Mouse (Mus musculus) intestine, postnatal 0 days (tissue): ENCODE data around the gene Prdm8. TPM values are rescaled to one million over a fixed set of nuclear protein-coding genes. Genes with fewer than 3 reads are reported as not detected.

Experiments
- ATAC-seq: fragments of 200-750 bp; cut with Nextera tagmentation; 2 replicates; pipeline ENCODE4 v1.8.0; 2017; ENCODE audit warnings: mild to moderate bottlenecking, moderate TSS enrichment, moderate library complexity
- H3K27ac ChIP-seq: fragments of 300-500 bp; sonication (generic); 2 replicates; pipeline ENCODE4 v1.5.1; 2014; ENCODE audit warnings: mild to moderate bottlenecking, low read depth, low read length, moderate library complexity
- H3K27me3 ChIP-seq: fragments of 300-500 bp; sonication (generic); replicated peaks from 2 replicates; pipeline ENCODE4 v1.6.1; 2014; ENCODE audit warnings: low read length, mixed read lengths; ENCODE audit not compliant: control insufficient read depth, insufficient read depth
- H3K36me3 ChIP-seq: fragments of 300-500 bp; sonication (generic); 2 replicates; pipeline ENCODE4 v1.6.1; 2014; ENCODE audit warnings: mild to moderate bottlenecking, moderate library complexity; ENCODE audit not compliant: control insufficient read depth, insufficient read depth
- H3K4me1 ChIP-seq: fragments of 300-500 bp; sonication (generic); replicated peaks from 2 replicates; pipeline ENCODE4 v1.6.1; 2014; ENCODE audit warnings: antibody characterized with exemption, low read length, mixed read lengths; ENCODE audit not compliant: control insufficient read depth, insufficient read depth
- H3K4me2 ChIP-seq: fragments of 300-500 bp; sonication (generic); replicated peaks from 2 replicates; pipeline ENCODE4 v1.6.1; 2014; ENCODE audit warnings: low read depth, mild to moderate bottlenecking, moderate library complexity
- H3K4me3 ChIP-seq: fragments of 300-500 bp; sonication (generic); 2 replicates; pipeline ENCODE4 v1.5.1; 2014; ENCODE audit warnings: low read depth, low read length
- H3K9ac ChIP-seq: fragments of 300-500 bp; sonication (generic); 2 replicates; pipeline ENCODE4 v1.6.1; 2014; ENCODE audit warnings: mild to moderate bottlenecking, low read depth, low read length
- H3K9me3 ChIP-seq: fragments of 300-500 bp; sonication (generic); 2 replicates; pipeline ENCODE4 v1.6.1; 2016; ENCODE audit warnings: mixed run types; ENCODE audit not compliant: control insufficient read depth
- CTCF ChIP-seq: sonication (generic); IDR thresholded peaks from 2 replicates; pipeline ENCODE4 v1.5.1; 2016; ENCODE audit warnings: low read depth, mild to moderate bottlenecking, control low read depth, antibody characterized with exemption, moderate library complexity
- WGBS: fragments of 180-500 bp; shearing (Covaris S2); extraction: QIAGEN DNeasy Blood & Tissue Kit; methylation state at CpG from one replicate; pipeline ENCODE4 v1.1.7; 2014; 5-methylcytosine and 5-hydroxymethylcytosine counted together
- polyA plus RNA-seq: library from polyadenylated mRNA; unstranded; fragments of >200 nt; fragmentation: Nextera tagmentation; extraction: Ambion mirVana; gene quantifications from 2 replicates; pipeline ENCODE4 v1.2.1, GENCODE M21; 2015

The Prdm8 gene
- polyA plus RNA-seq, 1 experiment from 2014 or later = 0.05 TPM

DNA sequence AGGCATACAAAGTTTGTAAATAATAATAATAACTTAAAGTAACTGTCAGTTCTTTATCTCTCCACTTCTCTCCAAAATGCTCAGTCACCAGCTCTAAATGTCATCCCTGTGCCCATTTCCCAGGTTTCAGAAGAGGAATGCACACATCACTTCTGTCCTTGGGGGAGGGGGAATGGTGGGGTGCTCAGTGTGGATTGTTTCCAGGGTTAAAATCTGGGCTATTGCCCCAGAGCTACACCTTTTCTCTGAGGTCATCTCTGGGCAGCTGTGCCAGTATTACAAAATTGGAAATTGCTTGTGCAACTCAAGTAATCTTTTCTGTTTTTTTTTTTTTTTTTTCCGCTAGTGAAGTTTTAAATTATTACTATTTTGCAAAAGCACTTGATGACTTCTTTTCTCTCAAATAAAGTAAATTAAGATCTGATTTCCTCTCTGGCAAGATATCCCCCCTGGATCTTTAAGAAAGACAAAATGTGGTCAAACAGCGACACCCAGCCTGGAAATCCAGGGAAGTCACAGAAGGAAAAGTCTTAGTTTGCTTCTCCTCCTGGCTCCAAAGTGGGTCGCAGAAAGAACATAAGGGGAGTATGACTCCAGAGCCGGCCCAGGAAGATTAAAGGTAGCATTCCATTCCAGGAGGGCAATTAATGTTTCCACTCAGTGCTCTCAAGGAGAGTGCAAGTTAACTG is 25.4 kb downstream of the Prdm8 start:
- Histone ChIP-seq H3K9ac (no peak overlapping the region), H3K4me3 (no peak overlapping the region), H3K27ac (no peak overlapping the region), H3K9me3 (no peaks in the 10 kb centered on the region), H3K27me3 (peaks cover 29% of the 10 kb centered on the region), H3K4me2 (no peak overlapping the region), H3K36me3 (no peaks in the 10 kb centered on the region), H3K4me1 (no peaks in the 10 kb centered on the region)
- WGBS = 38% methylated on average over 4 of the region's 4 CpGs
- no peak for TF ChIP-seq CTCF
- ATAC-seq = no peak

DNA sequence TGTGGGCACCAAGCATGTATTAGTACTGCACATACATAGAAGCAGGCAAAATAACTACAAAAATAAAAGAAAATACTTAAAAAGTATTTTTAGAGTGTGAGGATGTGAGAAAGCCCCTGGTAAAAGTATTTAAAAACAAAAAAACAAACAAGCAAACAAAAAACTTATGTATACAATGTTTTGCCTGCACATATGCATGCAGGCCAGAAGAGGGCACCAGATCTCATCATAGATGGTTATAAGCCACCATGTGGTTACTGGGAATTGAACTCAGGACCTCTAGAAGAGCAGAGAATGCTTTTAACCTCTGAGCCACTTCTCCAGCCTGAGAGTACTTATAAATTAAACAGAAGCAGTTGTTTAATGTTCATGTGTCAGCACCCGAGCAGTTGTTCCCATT is 28.0 kb downstream of the Prdm8 start:
- no peaks in the 10 kb centered on the region for H3K9me3 ChIP-seq
- no peak overlapping the region for H3K9ac ChIP-seq
- ATAC-seq = no peak
- H3K27ac ChIP-seq = no peak overlapping the region
- no peaks in the 10 kb centered on the region for H3K36me3 ChIP-seq
- peak; percentile 41 for TF ChIP-seq CTCF
- H3K4me3 ChIP-seq = no peak overlapping the region
- peaks cover 7% of the 10 kb centered on the region for H3K27me3 ChIP-seq
- H3K4me1 ChIP-seq = no peaks in the 10 kb centered on the region
- WGBS = 82% methylated on average over 1 of the region's 1 CpGs
- H3K4me2 ChIP-seq = no peak overlapping the region

DNA sequence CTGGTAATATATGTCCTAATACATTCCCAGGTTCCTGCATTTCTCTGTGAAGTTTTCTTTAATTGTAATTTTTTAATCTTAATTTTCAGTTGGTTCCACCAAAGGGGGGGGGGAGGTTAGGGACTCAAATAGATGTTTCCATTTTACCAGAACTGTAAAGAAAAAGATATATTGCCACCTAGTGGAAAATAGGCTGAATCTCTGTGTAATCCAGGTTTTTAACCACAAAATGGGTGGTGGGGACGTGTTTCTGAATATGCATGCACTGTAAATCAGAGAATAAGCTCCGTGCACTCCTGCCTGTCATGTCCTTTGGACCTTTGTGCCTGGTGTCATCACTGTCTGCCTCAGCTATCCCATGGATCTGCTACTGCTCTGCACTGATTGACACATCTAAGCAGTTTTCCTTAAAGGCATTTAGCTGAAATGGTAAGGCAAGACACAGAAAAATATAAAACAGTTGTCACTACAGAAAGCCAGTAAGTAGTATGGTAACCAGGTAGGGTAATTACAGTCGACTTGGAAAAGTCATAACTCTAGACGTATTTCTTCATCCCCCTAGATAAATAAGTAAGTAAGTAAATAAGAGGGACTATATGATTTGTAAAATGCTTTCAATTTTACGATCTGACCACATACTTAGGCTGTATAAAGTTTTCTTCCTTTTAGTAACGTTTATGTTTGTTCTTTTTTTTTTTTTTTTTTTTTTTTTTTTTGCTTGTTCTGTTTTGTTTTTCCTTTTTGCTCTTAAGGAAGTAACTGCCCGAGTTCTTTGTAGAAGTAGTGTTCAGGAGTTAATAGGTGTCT is 31.6 kb downstream of the Prdm8 start:
- no peaks in the 10 kb centered on the region for H3K9me3 ChIP-seq
- H3K4me3 ChIP-seq = no peak overlapping the region
- H3K36me3 ChIP-seq = no peaks in the 10 kb centered on the region
- no peak overlapping the region for H3K27ac ChIP-seq
- no peak overlapping the region for H3K9ac ChIP-seq
- no peaks in the 10 kb centered on the region for H3K4me1 ChIP-seq
- 38% methylated on average over 7 of the region's 7 CpGs for WGBS
- no peak overlapping the region for H3K4me2 ChIP-seq
- no peak for ATAC-seq
- peak; percentile 52 for TF ChIP-seq CTCF
- no peaks in the 10 kb centered on the region for H3K27me3 ChIP-seq

DNA sequence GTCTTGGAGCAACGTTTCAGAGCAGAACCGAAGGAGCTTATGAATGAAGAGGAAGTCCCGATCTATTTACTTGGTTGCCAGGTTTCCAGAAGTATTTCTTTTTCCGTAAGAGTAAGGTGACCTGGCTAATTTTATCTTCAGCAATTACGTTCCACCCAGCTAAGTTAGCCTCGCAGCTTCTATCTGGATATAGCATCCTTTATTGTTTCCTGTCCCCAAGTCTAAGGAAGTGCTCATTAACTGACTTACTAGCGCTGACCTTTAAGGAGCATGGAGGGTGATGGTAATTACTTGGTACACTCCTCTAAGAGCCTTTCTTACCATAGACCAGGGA is 32.2 kb downstream of the Prdm8 start:
- H3K36me3 ChIP-seq = no peaks in the 10 kb centered on the region
- no peaks in the 10 kb centered on the region for H3K27me3 ChIP-seq
- 26% methylated on average over 7 of the region's 7 CpGs for WGBS
- no peak overlapping the region for H3K27ac ChIP-seq
- no peaks in the 10 kb centered on the region for H3K9me3 ChIP-seq
- no peak for TF ChIP-seq CTCF
- H3K4me3 ChIP-seq = no peak overlapping the region
- H3K9ac ChIP-seq = no peak overlapping the region
- no peaks in the 10 kb centered on the region for H3K4me1 ChIP-seq
- ATAC-seq = no peak
- H3K4me2 ChIP-seq = no peak overlapping the region

DNA sequence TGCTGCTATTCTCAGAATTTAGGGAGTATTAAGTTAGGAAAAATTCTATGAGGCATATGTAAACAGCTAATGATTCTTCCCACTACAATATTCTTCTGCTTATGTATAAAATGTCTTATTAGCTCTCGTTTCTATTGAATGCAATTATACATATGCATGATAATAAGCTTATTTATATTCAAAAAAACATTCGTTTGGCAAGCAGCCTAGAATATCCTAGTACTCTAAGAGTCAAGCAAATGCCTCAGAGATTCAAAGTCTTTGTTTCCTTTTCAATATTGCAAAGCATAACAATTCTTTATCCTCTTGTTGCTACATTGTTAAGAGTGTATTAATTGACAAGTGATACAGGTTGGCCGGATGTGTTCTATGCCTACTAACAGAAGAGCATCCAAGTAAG is 34.6 kb downstream of the Prdm8 start:
- no peak overlapping the region for H3K4me2 ChIP-seq
- 70% methylated on average over 3 of the region's 3 CpGs for WGBS
- no peaks in the 10 kb centered on the region for H3K9me3 ChIP-seq
- H3K4me3 ChIP-seq = no peak overlapping the region
- H3K36me3 ChIP-seq = no peaks in the 10 kb centered on the region
- no peaks in the 10 kb centered on the region for H3K4me1 ChIP-seq
- H3K9ac ChIP-seq = no peak overlapping the region
- H3K27me3 ChIP-seq = no peaks in the 10 kb centered on the region
- no peak for ATAC-seq
- TF ChIP-seq CTCF = no peak
- H3K27ac ChIP-seq = no peak overlapping the region

DNA sequence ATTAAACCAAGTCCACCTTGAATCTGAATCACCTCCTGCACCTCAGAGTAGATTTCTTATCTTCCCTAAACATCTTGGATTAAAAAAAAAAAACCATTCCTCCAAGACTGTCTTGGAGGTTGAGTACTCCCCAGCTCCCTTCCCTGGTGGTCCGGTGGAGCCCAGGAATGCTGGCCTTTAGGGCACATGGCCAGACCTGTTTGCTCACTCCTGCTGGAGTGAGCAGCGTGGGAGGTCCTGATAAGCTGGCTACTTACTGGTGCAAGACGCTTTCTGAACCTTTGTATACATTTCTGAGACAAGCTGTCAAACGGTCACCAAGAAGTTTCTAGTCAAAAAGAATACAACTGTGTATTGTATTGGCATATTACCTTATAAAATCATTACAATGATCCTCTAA is 36.0 kb downstream of the Prdm8 start:
- TF ChIP-seq CTCF = no peak
- ATAC-seq = no peak
- H3K27ac ChIP-seq = no peak overlapping the region
- H3K36me3 ChIP-seq = no peaks in the 10 kb centered on the region
- H3K27me3 ChIP-seq = no peaks in the 10 kb centered on the region
- no peak overlapping the region for H3K4me3 ChIP-seq
- no peaks in the 10 kb centered on the region for H3K9me3 ChIP-seq
- H3K9ac ChIP-seq = no peak overlapping the region
- H3K4me1 ChIP-seq = no peaks in the 10 kb centered on the region
- WGBS = 23% methylated on average over 4 of the region's 4 CpGs
- no peak overlapping the region for H3K4me2 ChIP-seq
